Mouse (Mus musculus) cerebellum, postnatal 36 days (tissue): Measurements from ENCODE around the gene 1110008P14Rik.

Experiments
- DNase-seq, 2 experiments: peaks; one replicate each; pipeline ENCODE4 v3.0.0; 2021 to 2022; ENCODE audit warnings: mixed read lengths in 2 of 2

The 1110008P14Rik gene

DNA sequence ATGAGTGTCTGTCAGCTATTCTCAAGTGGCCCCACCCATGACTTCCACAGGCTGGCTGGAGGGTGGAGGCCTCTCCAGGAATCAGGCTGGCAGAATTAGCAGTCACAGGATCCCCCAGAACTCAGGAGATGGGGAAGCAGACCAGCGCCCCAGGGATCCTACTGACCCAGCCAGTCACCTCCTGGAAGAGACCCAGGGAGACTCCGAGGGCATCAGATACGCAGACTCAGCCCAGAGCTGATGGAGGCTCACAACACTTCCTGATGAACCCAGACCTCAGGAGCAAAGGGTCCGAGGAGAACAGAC is 40.2 kb downstream of the 1110008P14Rik start:
- peak; percentile 40 to 51 for DNase-seq

DNA sequence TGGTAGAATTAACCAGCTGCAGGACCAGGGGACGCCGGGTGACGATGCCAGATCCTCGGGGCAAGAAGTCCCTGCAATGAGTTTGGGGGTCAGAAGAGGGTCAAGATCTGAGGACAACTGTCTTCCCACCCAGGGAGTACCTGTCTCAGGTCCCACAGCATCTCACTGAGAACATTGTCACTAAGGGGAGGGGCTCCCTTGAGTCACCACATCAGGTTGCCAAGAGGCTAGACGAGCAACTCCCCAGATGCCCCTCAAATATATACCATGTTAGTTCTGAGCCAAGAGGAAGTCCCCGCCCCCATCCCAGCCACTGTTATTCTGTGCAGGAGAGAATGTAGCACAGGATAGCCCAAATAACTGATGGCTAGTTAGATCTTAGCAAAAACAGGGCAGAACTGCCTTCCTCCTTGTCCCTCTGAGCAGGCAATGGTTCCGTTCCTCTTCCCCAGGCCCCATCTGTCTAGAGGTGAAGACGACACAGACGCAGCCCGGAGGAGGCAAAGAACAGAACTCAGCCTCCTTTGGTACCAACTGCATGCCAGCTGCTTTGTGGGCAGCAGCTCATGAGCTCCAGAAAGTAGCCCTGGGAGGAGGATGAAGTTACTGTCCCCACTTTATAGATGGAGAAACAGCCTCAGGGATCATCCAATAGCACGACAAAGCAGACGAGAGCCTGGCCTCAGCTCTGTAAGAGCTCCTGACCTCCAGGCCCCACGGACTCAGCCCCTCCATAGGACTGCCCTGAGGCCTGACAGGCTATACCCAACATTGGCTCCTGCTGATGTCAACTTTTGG is 40.7 kb downstream of the 1110008P14Rik start:
- DNase-seq: peak in 1 of 2 experiments; percentile 42

DNA sequence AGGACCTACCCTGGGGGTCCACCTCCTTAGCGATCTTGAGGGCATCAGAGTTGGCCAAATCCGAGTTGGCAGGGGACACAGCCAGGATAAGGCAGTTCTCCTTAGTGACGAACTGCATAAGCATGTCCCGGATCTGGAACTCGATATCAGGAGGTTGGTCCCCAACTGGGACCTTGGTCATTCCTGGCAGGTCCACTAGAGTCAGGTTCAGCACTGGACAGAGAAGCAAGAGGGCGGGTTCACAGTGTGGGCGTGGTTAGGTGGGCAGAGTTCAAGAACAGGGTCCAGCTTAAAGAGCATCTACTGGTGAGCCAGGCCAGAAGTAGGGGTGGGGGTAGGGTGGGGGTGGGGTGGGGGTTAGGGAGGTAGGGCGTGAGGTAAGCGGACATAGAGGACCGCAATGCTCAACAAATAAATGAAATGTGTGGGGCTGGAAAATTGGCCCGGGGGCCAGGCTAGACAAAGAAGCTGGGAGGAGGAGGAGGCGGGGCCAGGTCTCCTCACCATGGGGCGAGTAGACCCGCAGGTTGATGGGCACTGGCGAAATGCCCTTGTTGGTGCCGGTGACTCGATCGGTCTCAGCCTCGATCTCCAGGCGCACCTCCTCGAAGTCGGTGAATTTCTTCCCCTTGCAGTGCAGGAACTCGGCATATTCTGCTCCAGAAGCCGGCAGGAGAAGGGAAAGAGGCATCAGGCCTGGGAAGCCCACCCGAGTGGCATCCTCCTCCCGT is 41.7 kb downstream of the 1110008P14Rik start:
- DNase-seq: no peak

DNA sequence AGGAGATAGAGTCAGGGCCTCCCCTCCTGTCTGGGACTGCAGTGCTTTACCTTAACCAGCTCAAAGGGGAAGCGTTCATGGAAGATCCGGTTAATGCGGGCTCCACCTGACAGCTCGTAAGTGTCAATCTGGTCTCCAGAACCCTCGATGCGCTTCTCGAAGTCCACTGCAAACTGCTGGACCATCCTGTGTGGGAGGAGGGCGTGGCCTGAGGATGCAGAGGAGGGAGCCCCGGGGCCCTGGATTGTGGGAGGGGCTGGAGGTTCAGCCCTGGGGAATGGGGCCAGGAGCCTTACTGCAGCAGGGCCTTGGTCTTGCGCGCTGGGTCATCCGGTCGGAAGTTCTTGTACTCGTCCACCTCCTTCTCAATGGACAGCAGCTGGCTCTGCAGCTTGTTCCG is 45.9 kb downstream of the 1110008P14Rik start:
- no peak for DNase-seq

DNA sequence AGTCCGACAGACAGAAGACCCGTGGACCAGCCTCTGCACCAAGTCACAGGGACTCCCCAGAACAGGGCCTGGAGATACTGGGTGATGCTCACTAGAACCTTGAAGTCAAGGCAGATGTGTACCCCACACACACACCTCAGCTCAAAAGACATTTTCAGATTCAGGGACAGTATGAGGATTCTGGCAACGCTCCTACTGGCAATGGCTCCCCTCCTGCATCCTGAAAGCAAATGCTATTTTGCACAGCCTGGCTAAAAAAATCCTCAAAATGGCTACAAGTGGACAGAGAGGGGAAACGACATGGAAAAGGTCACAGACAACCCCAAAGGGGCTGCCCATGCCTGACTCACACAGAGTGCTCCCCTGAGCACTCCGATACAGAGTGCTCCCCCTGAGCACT is 49.6 kb downstream of the 1110008P14Rik start:
- no peak for DNase-seq

DNA sequence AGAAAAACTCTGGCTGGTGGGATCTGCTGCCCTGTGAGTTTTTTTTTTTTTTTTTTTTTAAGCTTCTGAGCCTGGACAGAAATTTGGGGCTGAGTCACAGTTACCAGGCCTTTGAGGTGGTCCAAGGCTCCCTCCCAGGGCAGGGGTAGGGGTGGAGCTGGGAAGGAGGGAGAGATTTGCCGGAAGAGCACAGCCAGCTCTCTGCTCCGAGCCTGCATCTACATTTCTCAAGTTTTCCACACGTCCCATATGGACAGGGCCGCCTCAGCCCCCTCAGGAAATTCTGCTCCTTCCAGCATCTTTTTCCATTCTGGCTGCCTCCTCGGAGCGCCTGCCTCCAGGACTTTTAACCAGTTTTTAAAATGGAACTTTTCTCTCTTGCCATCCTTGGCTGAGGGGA is 52.2 kb downstream of the 1110008P14Rik start:
- DNase-seq: no peak

DNA sequence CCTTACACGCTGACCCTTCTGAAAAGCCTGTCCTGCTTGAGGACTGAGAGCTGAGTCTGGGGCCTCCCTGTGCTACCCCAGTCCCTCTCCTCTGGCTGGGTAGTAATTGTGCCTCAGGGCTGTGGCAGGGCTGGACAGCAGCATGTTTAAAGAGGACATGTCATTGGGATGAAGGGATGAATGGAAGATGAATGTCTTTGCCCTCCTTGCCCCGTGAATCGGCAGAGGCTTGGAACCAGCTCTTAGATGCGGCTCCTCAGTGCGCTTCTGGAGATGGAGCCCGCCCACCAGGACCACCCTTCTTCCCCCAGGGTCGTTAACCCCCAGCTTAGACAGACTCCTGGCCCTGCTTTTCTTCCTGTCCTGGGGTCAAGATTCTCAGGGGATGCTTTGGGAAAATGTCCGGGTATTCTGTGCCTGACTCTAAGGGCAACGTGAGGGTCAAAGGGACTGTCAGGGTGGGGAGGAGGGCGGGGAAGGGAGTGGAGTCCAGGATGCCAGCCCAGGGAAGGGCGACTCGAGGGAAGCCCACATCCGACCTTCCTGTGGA is 52.8 kb downstream of the 1110008P14Rik start:
- no peak for DNase-seq

DNA sequence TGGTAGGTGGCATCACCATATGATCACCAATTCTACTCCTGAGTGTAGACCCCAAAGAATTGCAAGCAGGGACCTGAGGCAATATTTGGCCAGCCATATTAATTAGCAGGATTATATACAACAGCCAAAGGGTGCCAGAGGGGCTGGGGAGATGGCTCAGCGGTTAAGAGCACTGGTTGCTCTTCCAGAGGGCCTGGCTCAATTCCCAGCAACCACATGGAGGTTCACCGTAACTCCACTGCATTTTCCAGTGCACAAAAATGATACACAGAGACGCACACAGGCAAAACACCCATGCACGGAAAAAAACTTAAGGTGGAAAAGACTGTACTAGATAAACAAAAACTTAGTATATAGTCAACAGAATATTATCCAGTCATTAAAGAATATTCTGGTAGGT is 54.5 kb downstream of the 1110008P14Rik start:
- no peak for DNase-seq
